Mouse (Mus musculus): Measurements from ENCODE around the gene Tbc1d8. TPM values are rescaled to one million over a fixed set of nuclear protein-coding genes. Genes with fewer than 3 reads are reported as not detected.

Gene Tbc1d8
- total and polyA plus RNA-seq, 2 experiments from 2014 or later: 6.4 to 16.7 TPM

DNA sequence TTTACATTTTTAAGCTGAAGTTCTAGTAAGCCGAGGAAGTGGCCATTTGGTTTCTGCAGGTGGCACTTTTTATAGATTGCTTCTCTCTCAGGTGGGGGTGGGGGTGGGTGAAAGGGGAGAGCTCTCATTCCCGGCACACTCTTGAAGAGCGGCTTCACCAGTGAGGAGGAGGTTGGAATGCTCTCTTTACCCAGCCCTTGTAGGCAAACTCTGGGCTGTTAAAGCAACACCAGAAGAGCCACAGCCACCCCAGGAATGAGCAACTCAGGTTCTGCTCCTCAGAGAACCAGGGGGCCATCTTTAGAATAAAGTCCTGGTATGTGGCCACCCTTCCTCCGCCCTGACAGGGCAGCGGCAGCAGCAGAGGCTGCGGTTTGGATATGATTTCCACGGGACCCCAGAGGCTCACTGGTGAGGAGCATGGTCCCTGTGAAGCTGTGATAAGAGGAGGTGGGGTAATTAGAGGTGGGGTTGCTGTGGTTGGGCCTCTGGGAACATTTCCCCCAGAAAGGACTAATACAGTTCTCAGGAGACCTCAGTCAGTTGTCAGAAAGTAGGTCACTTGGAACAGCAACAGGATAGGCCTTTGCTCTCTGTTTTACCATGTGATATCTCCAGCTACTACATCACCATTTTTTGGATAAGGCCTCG lies 85.2 kb downstream of the Tbc1d8 start:
- TF ChIP-seq CTCF (IDR thresholded peaks at IDR 0.05; ENCODE audit: low read depth) (no peak), EP300 (IDR thresholded peaks at IDR 0.05; ENCODE audit: low read depth) (no peak)
- H3K27ac ChIP-seq (ENCODE audit: low read depth): peak overlapping the region; percentile 46
- no peaks in the 10 kb centered on the region for H3K9me3 ChIP-seq (replicated peaks; ENCODE audit: control insufficient read depth, low read length)
- 0 out of 2 replicates have a peak, but pooled peaks cover 27% of the 10 kb centered on the region for H3K36me3 ChIP-seq (replicated peaks; ENCODE audit: control insufficient read depth, insufficient read depth, low read length)
- no peaks in the 10 kb centered on the region for H3K27me3 ChIP-seq (ENCODE audit: control insufficient read depth, insufficient read depth, low read length)
- no peak overlapping the region for H3K4me3 ChIP-seq (ENCODE audit: low read depth, low read length)
- H3K4me2 ChIP-seq (ENCODE audit: low read depth, low read length): no peak overlapping the region
- ATAC-seq (ENCODE audit: insufficient read depth, low read depth) (no peak), DNase-seq (ENCODE audit: low spot score) (no peak)
- no peaks in the 10 kb centered on the region for H3K4me1 ChIP-seq (ENCODE audit: control insufficient read depth, insufficient read depth)
- H3K9ac ChIP-seq (replicated peaks; ENCODE audit: low read depth, low read length): no peak overlapping the region
- 72% methylated on average over 8 of the region's 8 CpGs for WGBS

DNA sequence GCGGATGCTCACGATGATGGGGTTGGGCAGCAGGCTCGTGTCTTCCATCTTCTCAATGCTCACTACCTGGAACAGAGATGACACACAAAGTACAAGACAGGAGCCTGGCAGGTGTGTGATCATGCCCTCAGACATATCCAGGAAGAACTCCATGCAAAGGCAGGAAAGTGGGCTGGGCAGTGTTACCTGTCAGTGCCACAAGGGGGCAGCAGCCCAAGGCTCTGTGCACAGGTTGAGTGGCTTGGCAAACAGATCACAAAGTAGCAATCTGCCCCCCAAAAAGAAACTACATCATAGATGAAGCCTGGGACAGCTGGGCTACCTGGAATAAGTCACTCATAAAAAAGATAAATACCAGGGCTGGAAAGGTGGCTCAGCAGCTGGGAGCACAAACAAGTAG lies 86.4 kb downstream of the Tbc1d8 start:
- peak; percentile 33; the same call in 1 of the 2 replicates for ATAC-seq (ENCODE audit: insufficient read depth, low read depth)
- H3K4me1 ChIP-seq (ENCODE audit: control insufficient read depth, insufficient read depth): no peaks in the 10 kb centered on the region
- H3K27me3 ChIP-seq (ENCODE audit: control insufficient read depth, insufficient read depth, low read length): no peaks in the 10 kb centered on the region
- H3K4me3 ChIP-seq (ENCODE audit: low read depth, low read length): no peak overlapping the region
- H3K9ac ChIP-seq (replicated peaks; ENCODE audit: low read depth, low read length): no peak overlapping the region
- WGBS: 57% methylated on average over 3 of the region's 3 CpGs
- H3K4me2 ChIP-seq (ENCODE audit: low read depth, low read length): no peak overlapping the region
- DNase-seq (ENCODE audit: low spot score): peak; percentile 50
- no peaks in the 10 kb centered on the region for H3K9me3 ChIP-seq (replicated peaks; ENCODE audit: control insufficient read depth, low read length)
- H3K27ac ChIP-seq (ENCODE audit: low read depth): no peak overlapping the region
- H3K36me3 ChIP-seq (replicated peaks; ENCODE audit: control insufficient read depth, insufficient read depth, low read length): 0 out of 2 replicates have a peak, but pooled peaks cover 33% of the 10 kb centered on the region
- TF ChIP-seq CTCF (IDR thresholded peaks at IDR 0.05; ENCODE audit: low read depth) (peak; percentile 92), EP300 (IDR thresholded peaks at IDR 0.05; ENCODE audit: low read depth) (no peak)

DNA sequence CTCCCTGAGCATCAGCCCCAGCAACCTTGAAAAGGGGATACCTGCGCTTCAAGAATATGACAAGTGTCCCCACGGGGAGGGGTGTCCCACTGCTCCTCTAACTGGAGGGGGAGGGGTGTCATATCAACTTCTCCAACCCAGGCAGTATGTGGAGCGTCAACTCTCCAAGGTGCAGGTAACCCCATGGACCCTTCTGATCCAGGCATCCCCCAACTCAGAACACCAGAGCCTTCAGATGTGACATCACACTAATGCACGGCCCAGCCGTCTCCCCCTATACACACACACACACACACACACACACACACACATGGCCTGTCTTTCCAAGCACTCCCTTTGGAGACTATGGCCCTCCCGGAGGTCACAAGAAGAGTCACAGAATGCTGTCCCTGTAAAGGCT lies 86.9 kb downstream of the Tbc1d8 start:
- no peak for ATAC-seq (ENCODE audit: insufficient read depth, low read depth)
- no peak for TF ChIP-seq CTCF (IDR thresholded peaks at IDR 0.05; ENCODE audit: low read depth)
- no peak for TF ChIP-seq EP300 (IDR thresholded peaks at IDR 0.05; ENCODE audit: low read depth)
- H3K4me3 ChIP-seq (ENCODE audit: low read depth, low read length): no peak overlapping the region
- no peak overlapping the region for H3K27ac ChIP-seq (ENCODE audit: low read depth)
- 0 out of 2 replicates have a peak, but pooled peaks cover 33% of the 10 kb centered on the region for H3K36me3 ChIP-seq (replicated peaks; ENCODE audit: control insufficient read depth, insufficient read depth, low read length)
- H3K4me2 ChIP-seq (ENCODE audit: low read depth, low read length): no peak overlapping the region
- WGBS: 76% methylated on average over 6 of the region's 6 CpGs
- H3K9ac ChIP-seq (replicated peaks; ENCODE audit: low read depth, low read length): no peak overlapping the region
- no peak for DNase-seq (ENCODE audit: low spot score)
- H3K4me1 ChIP-seq (ENCODE audit: control insufficient read depth, insufficient read depth): no peaks in the 10 kb centered on the region
- H3K9me3 ChIP-seq (replicated peaks; ENCODE audit: control insufficient read depth, low read length): no peaks in the 10 kb centered on the region
- no peaks in the 10 kb centered on the region for H3K27me3 ChIP-seq (ENCODE audit: control insufficient read depth, insufficient read depth, low read length)

DNA sequence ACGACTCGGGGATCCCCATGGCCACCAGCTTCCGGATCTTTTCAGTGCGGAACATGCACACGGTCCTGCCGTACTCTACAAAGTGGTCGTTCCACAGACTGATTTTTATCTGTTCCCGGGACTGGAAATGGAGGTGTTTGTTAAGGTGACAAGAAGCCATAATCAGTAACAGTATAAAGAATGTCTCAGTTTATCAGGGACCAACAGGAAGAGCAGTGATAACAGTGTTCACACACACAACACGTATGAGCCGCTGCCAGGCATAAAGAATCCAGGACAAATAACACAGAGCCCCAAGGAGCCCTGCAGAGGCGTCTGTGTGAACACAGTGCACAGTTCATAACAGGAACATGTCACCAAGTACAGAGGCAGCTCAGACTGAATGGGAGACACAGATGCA lies 89.2 kb downstream of the Tbc1d8 start:
- no peaks in the 10 kb centered on the region for H3K9me3 ChIP-seq (replicated peaks; ENCODE audit: control insufficient read depth, low read length)
- DNase-seq (ENCODE audit: low spot score) (no peak), ATAC-seq (ENCODE audit: insufficient read depth, low read depth) (no peak)
- H3K4me1 ChIP-seq (ENCODE audit: control insufficient read depth, insufficient read depth): no peaks in the 10 kb centered on the region
- 0 out of 2 replicates have a peak, but pooled peaks cover 35% of the 10 kb centered on the region for H3K36me3 ChIP-seq (replicated peaks; ENCODE audit: control insufficient read depth, insufficient read depth, low read length)
- no peaks in the 10 kb centered on the region for H3K27me3 ChIP-seq (ENCODE audit: control insufficient read depth, insufficient read depth, low read length)
- TF ChIP-seq EP300 (IDR thresholded peaks at IDR 0.05; ENCODE audit: low read depth) (no peak), CTCF (IDR thresholded peaks at IDR 0.05; ENCODE audit: low read depth) (no peak)
- H3K27ac ChIP-seq (ENCODE audit: low read depth): no peak overlapping the region
- H3K4me2 ChIP-seq (ENCODE audit: low read depth, low read length): no peak overlapping the region
- no peak overlapping the region for H3K4me3 ChIP-seq (ENCODE audit: low read depth, low read length)
- 63% methylated on average over 11 of the region's 11 CpGs for WGBS
- no peak overlapping the region for H3K9ac ChIP-seq (replicated peaks; ENCODE audit: low read depth, low read length)

DNA sequence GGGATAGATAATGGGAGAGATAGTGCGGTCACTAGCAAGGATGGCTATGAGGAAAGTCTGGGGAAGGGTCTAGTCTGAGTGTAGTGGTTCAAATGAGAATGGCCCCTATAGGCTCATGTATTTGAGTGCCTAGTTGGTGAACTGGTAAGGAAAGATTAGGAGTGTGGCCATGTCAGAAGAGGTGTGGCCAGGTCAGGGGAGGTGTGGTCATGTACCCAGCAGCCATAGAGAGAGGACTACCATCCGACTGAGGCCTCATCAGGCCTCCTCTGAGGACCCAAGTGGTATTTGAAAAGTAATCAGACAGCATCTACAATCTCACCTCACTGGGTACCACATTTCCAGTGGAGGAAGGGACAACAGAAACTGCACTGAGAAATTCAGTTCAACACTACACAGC lies 90.4 kb downstream of the Tbc1d8 start:
- Histone ChIP-seq H3K4me1 (ENCODE audit: control insufficient read depth, insufficient read depth) (no peaks in the 10 kb centered on the region), H3K9me3 (replicated peaks; ENCODE audit: control insufficient read depth, low read length) (no peaks in the 10 kb centered on the region), H3K27me3 (ENCODE audit: control insufficient read depth, insufficient read depth, low read length) (no peaks in the 10 kb centered on the region), H3K4me2 (ENCODE audit: low read depth, low read length) (no peak overlapping the region), H3K36me3 (replicated peaks; ENCODE audit: control insufficient read depth, insufficient read depth, low read length) (0 out of 2 replicates have a peak, but pooled peaks cover 26% of the 10 kb centered on the region), H3K9ac (replicated peaks; ENCODE audit: low read depth, low read length) (no peak overlapping the region), H3K4me3 (ENCODE audit: low read depth, low read length) (no peak overlapping the region), H3K27ac (ENCODE audit: low read depth) (no peak overlapping the region)
- TF ChIP-seq CTCF (IDR thresholded peaks at IDR 0.05; ENCODE audit: low read depth): no peak
- no peak for TF ChIP-seq EP300 (IDR thresholded peaks at IDR 0.05; ENCODE audit: low read depth)
- no peak for ATAC-seq (ENCODE audit: insufficient read depth, low read depth)
- 74% methylated on average over 2 of the region's 2 CpGs for WGBS
- no peak for DNase-seq (ENCODE audit: low spot score)

DNA sequence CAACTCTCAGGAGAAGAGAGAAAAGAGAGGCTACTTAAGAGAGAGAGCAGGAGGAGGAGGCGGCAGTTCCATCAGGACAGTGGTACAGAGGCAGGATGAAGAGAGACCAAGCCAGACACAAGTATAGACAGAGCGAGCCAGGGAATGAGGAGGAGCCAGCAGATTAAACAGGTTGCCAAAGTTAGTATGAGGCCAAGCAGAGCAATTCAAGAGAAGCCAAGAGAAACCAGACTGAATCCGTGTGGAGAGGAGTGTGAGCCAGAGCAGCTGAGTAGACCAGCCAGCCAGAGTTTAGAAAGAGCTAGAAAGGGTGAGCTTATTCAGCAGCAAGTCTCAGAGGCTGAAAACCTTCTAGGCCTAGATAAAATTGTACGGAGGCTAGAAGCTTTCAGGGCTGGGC lies 91.1 kb downstream of the Tbc1d8 start:
- H3K4me3 ChIP-seq (ENCODE audit: low read depth, low read length): no peak overlapping the region
- no peak for TF ChIP-seq CTCF (IDR thresholded peaks at IDR 0.05; ENCODE audit: low read depth)
- TF ChIP-seq EP300 (IDR thresholded peaks at IDR 0.05; ENCODE audit: low read depth): no peak
- H3K27ac ChIP-seq (ENCODE audit: low read depth): no peak overlapping the region
- H3K36me3 ChIP-seq (replicated peaks; ENCODE audit: control insufficient read depth, insufficient read depth, low read length): 0 out of 2 replicates have a peak, but pooled peaks cover 26% of the 10 kb centered on the region
- DNase-seq (ENCODE audit: low spot score): no peak
- H3K9ac ChIP-seq (replicated peaks; ENCODE audit: low read depth, low read length): no peak overlapping the region
- ATAC-seq (ENCODE audit: insufficient read depth, low read depth): peak; percentile 14; the same call in 1 of the 2 replicates
- no peaks in the 10 kb centered on the region for H3K9me3 ChIP-seq (replicated peaks; ENCODE audit: control insufficient read depth, low read length)
- WGBS: 70% methylated on average over 4 of the region's 4 CpGs
- H3K4me1 ChIP-seq (ENCODE audit: control insufficient read depth, insufficient read depth): no peaks in the 10 kb centered on the region
- H3K27me3 ChIP-seq (ENCODE audit: control insufficient read depth, insufficient read depth, low read length): no peaks in the 10 kb centered on the region
- H3K4me2 ChIP-seq (ENCODE audit: low read depth, low read length): no peak overlapping the region
